Mouse (Mus musculus): ENCODE data around the gene Fbln7. TPM values are rescaled to one million over a fixed set of nuclear protein-coding genes. Genes with fewer than 3 reads are reported as not detected.

Fbln7 gene
- polyA plus RNA-seq, 1 experiment from 2014 or later, result 3.1 TPM

- Histone ChIP-seq H3K4me3 (peak within 1 kb of the TSS; percentile 74), H3K27ac (peak within 1 kb of the TSS; percentile 92), H3K36me3 (peaks cover 1% of the 10 kb centered on the region; the same call in 1 of the 2 replicates), H3K9me3 (no peaks in the 10 kb centered on the region), H3K4me1 (replicated peaks) (peaks cover 4% of the 10 kb centered on the region; the same call in 1 of the 2 replicates), H3K27me3 (ENCODE audit: insufficient read depth, poor library complexity, severe bottlenecking) (no peaks in the 10 kb centered on the region)
- peak; percentile 96 for DNase-seq (ENCODE audit: low spot score)
- WGBS, result 2% methylated on average over 65 of the region's 65 CpGs
Observed at GRCm38 (mm10) chr2:128943538-128944528, 81.1 kb downstream of the Fbln7 start, which contains the start of gene Zc3h8. Zc3h8 (minus strand) TSS chr2:128944077.

Other genes with a start within 250 kb of the Fbln7 start
- gene Anapc1, start 175.6 kb upstream of the Fbln7 start, polyA plus RNA-seq (2016; fragmentation: Nextera tagmentation; extraction: Ambion mirVana), result 68.2 and 76.2 TPM in 2 replicates
- gene Mertk, start 164.0 kb upstream of the Fbln7 start, polyA plus RNA-seq (2016; fragmentation: Nextera tagmentation; extraction: Ambion mirVana), result 3.4 and 4.4 TPM in 2 replicates
- 23.6 and 29.4 TPM in 2 replicates for gene Tmem87b, start 44.9 kb upstream of the Fbln7 start, polyA plus RNA-seq (2016; fragmentation: Nextera tagmentation; extraction: Ambion mirVana)
- 6.8 and 8.5 TPM in 2 replicates for gene Zc3h8, start 81.1 kb downstream of the Fbln7 start, polyA plus RNA-seq (2016; fragmentation: Nextera tagmentation; extraction: Ambion mirVana)
- gene Zc3h6, start 104.4 kb downstream of the Fbln7 start, polyA plus RNA-seq (2016; fragmentation: Nextera tagmentation; extraction: Ambion mirVana), result 1.4 and 2.2 TPM in 2 replicates
- gene Gm10762, start 104.7 kb downstream of the Fbln7 start, polyA plus RNA-seq (2016; fragmentation: Nextera tagmentation; extraction: Ambion mirVana), result 14.3 and 16.9 TPM in 2 replicates
- 0.10 and 0.14 TPM in 2 replicates for gene Vinac1, start 185.2 kb downstream of the Fbln7 start, polyA plus RNA-seq (2016; fragmentation: Nextera tagmentation; extraction: Ambion mirVana)
- gene Ttl, start 203.0 kb downstream of the Fbln7 start, polyA plus RNA-seq (2016; fragmentation: Nextera tagmentation; extraction: Ambion mirVana), result 13.0 and 14.1 TPM in 2 replicates
- gene Polr1b, start 238.0 kb downstream of the Fbln7 start, polyA plus RNA-seq (2016; fragmentation: Nextera tagmentation; extraction: Ambion mirVana), result 31.5 and 34.9 TPM in 2 replicates

Measured in hindbrain, embryonic 10.5 days (tissue).